In the genomic region with DNA sequence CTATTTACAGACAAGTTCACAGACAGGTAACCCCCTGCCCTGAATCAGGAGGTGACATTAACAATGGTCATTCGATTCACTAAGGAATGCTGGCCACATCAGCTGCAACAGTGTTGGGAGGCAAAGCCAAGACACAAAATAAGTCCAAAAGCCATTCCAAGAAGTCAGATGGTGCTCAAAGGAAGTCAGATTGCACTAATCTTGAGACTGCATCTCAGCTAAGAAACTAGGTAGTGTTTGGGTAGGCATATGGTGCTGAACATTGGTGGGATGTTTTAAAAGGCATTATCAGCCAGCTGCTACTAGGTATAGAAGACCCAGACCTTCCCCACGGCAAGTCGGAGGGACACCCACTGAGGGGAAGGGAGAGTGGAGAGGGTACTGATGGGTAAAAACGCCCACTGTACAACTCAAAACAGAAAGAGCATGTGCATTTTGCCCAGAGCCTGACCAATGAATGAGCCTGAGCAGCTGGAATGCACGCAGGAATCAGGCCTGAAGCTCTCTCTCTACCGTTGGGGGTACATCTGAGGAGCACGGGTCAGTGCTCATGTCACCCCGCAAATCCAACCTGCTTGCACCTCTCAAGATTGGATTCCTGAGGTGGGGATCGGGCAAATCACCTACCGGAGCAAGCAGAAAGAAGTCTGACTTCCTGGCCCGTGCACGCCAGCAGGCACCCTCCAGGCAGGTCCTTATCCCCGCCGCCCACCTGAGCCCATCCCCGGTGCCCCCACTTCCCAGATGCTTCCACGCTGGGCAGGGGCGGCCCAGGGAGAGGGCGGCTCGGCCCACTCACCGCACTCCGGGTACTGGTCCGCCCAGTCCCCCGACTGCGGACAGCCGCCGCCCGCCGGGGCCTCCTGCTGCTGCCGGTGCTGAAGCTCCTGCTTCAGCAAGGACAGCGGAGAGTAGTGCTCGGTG, we compare ENCODE assay signal across 8 mouse cellular contexts. TPM values are rescaled to one million over a fixed set of nuclear protein-coding genes. Genes with fewer than 3 reads are reported as not detected.
DNase-seq lines count a peak whose midpoint lies in the region; ATAC-seq lines count a peak whose summit lies in the region.

No protein-coding gene starts in this region.

- H3K9me3 ChIP-seq in embryonic facial prominence, embryonic 14.5 days (ENCODE audit: control insufficient read depth, low read length), result no peaks in the 10 kb centered on the region
- no peaks in the 10 kb centered on the region for H3K9me3 ChIP-seq in limb, embryonic 10.5 days (replicated peaks)
- no peaks in the 10 kb centered on the region for H3K9me3 ChIP-seq in neural tube, embryonic 13.5 days

- H3K9ac ChIP-seq in embryonic facial prominence, embryonic 14.5 days (ENCODE audit: low read depth, low read length), result peak overlapping the region; percentile 80
- peak overlapping the region; percentile 93 for H3K9ac ChIP-seq in neural tube, embryonic 13.5 days

- no peaks in the 10 kb centered on the region for H3K27me3 ChIP-seq in embryonic facial prominence, embryonic 14.5 days (replicated peaks; ENCODE audit: control insufficient read depth, insufficient read depth, low read length)
- H3K27me3 ChIP-seq in limb, embryonic 10.5 days (ENCODE audit: low read depth, poor library complexity, severe bottlenecking), result no peaks in the 10 kb centered on the region
- no peaks in the 10 kb centered on the region for H3K27me3 ChIP-seq in neural tube, embryonic 13.5 days

- peaks cover 11% of the 10 kb centered on the region; the same call in 1 of the 2 replicates for H3K36me3 ChIP-seq in embryonic facial prominence, embryonic 14.5 days (ENCODE audit: control insufficient read depth, insufficient read depth, low read length)
- peaks cover 21% of the 10 kb centered on the region for H3K36me3 ChIP-seq in limb, embryonic 10.5 days
- H3K36me3 ChIP-seq in neural tube, embryonic 13.5 days, result peaks cover 14% of the 10 kb centered on the region

- peak; percentile 14 to 16 for DNase-seq in layer of hippocampus, adult 8-10 months (ENCODE audit: low spot score in 2 of 2)
- DNase-seq in layer of hippocampus, adult 9-11 months, result no peak
- peak; percentile 24 for DNase-seq in MEL-GATA-1-ER (ENCODE audit: extremely low read depth, low read depth)
- DNase-seq in embryonic facial prominence, embryonic 14.5 days (ENCODE audit: low spot score), result no peak
- DNase-seq in limb, embryonic 10.5 days (ENCODE audit: low spot score), result no peak
- no peak for DNase-seq in T-cell, adult 2 months (ENCODE audit: low spot score)

- 4% methylated on average over 15 of the region's 31 CpGs for WGBS in embryonic facial prominence, embryonic 14.5 days
- WGBS in limb, embryonic 10.5 days, result 3% methylated on average over 31 of the region's 31 CpGs
- 2% methylated on average over 31 of the region's 31 CpGs for WGBS in neural tube, embryonic 13.5 days

- H3K4me2 ChIP-seq in embryonic facial prominence, embryonic 14.5 days (ENCODE audit: low read depth, low read length), result peak overlapping the region; percentile 80
- H3K4me2 ChIP-seq in neural tube, embryonic 13.5 days, result peak overlapping the region; percentile 92

- peaks cover 15% of the 10 kb centered on the region for H3K4me1 ChIP-seq in embryonic facial prominence, embryonic 14.5 days (ENCODE audit: control insufficient read depth, insufficient read depth, low read length)
- peaks cover 27% of the 10 kb centered on the region for H3K4me1 ChIP-seq in limb, embryonic 10.5 days
- H3K4me1 ChIP-seq in neural tube, embryonic 13.5 days (replicated peaks), result peaks cover 30% of the 10 kb centered on the region

- H3K27ac ChIP-seq in embryonic facial prominence, embryonic 14.5 days (replicated peaks; ENCODE audit: low read depth, low read length), result no peak overlapping the region
- peak overlapping the region; percentile 86 for H3K27ac ChIP-seq in limb, embryonic 10.5 days
- peak overlapping the region; percentile 43; the same call in 1 of the 2 replicates for H3K27ac ChIP-seq in neural tube, embryonic 13.5 days (replicated peaks)

- peak overlapping the region; percentile 92 for H3K4me3 ChIP-seq in embryonic facial prominence, embryonic 14.5 days (ENCODE audit: low read depth, low read length)
- H3K4me3 ChIP-seq in limb, embryonic 10.5 days, result peak overlapping the region; percentile 98
- peak overlapping the region; percentile 89 for H3K4me3 ChIP-seq in neural tube, embryonic 13.5 days

- peak; percentile 47 for ATAC-seq in embryonic facial prominence, embryonic 14.5 days (ENCODE audit: low read depth)
- ATAC-seq in neural tube, embryonic 13.5 days (ENCODE audit: low read depth), result peak; percentile 66
- ATAC-seq in activated CD4-positive, CD25-positive, alpha-beta regulatory T cell, adult 4 months, result no peak

RNA-seq across cellular contexts. Expression of gene Ttc13, which starts 0.6 kb away (rescaled TPM):
- 10 to 100 TPM; 42.9 to 55.7 (median 47.1) TPM for total RNA-seq in layer of hippocampus, adult 8-10 months (2022)
- polyA plus RNA-seq in embryonic facial prominence, embryonic 14.5 days (2014; fragmentation: Nextera tagmentation; extraction: Ambion mirVana), result 47.9 and 49.4 TPM in 2 replicates
- polyA plus RNA-seq in limb, embryonic 10.5 days (2016; fragmentation: Nextera tagmentation; extraction: Ambion mirVana), result 45.5 and 51.9 TPM in 2 replicates
- 60.4 and 62.6 TPM in 2 replicates for polyA plus RNA-seq in neural tube, embryonic 13.5 days (2015; fragmentation: Nextera tagmentation; extraction: Ambion mirVana)
- polyA plus RNA-seq in activated CD4-positive, CD25-positive, alpha-beta regulatory T cell, adult 4 months (2017; shearing (Covaris generic)), result 10 to 100 TPM; 31.1 to 42.0 TPM

RNA-seq across cellular contexts. Expression of gene Arv1, which starts 0.7 kb away (rescaled TPM):
- 10 to 100 TPM; 13.3 to 17.5 (median 15.2) TPM for total RNA-seq in layer of hippocampus, adult 8-10 months (2022)
- polyA plus RNA-seq in embryonic facial prominence, embryonic 14.5 days (2014; fragmentation: Nextera tagmentation; extraction: Ambion mirVana), result 16.1 and 20.0 TPM in 2 replicates
- polyA plus RNA-seq in limb, embryonic 10.5 days (2016; fragmentation: Nextera tagmentation; extraction: Ambion mirVana), result 33.6 and 33.8 TPM in 2 replicates
- 28.4 and 31.4 TPM in 2 replicates for polyA plus RNA-seq in neural tube, embryonic 13.5 days (2015; fragmentation: Nextera tagmentation; extraction: Ambion mirVana)
- polyA plus RNA-seq in activated CD4-positive, CD25-positive, alpha-beta regulatory T cell, adult 4 months (2017; shearing (Covaris generic)), result 10 to 100 TPM; 19.8 to 21.9 TPM

RNA-seq across cellular contexts. Expression of gene Fam89a, which starts 30.4 kb away (rescaled TPM):
- 1 to 10 TPM in 1 of 4 experiments, under 1 TPM in 3; 0.56 to 1.2 (median 0.73) TPM for total RNA-seq in layer of hippocampus, adult 8-10 months (2022)
- 3.9 and 4.5 TPM in 2 replicates for polyA plus RNA-seq in embryonic facial prominence, embryonic 14.5 days (2014; fragmentation: Nextera tagmentation; extraction: Ambion mirVana)
- 5.1 and 7.0 TPM in 2 replicates for polyA plus RNA-seq in limb, embryonic 10.5 days (2016; fragmentation: Nextera tagmentation; extraction: Ambion mirVana)
- polyA plus RNA-seq in neural tube, embryonic 13.5 days (2015; fragmentation: Nextera tagmentation; extraction: Ambion mirVana), result 12.1 and 15.9 TPM in 2 replicates
- polyA plus RNA-seq in activated CD4-positive, CD25-positive, alpha-beta regulatory T cell, adult 4 months (2017; shearing (Covaris generic)), result 1 to 10 TPM in 1 of 2 experiments, under 1 TPM in 1; 0.50 to 1.1 TPM

RNA-seq across cellular contexts. Expression of gene 2310022B05Rik, which starts 58.0 kb away (rescaled TPM):
- total RNA-seq in layer of hippocampus, adult 8-10 months (2022), result 10 to 100 TPM; 69.6 to 81.2 (median 75.2) TPM
- polyA plus RNA-seq in embryonic facial prominence, embryonic 14.5 days (2014; fragmentation: Nextera tagmentation; extraction: Ambion mirVana), result 45.5 and 46.4 TPM in 2 replicates
- 22.7 and 23.5 TPM in 2 replicates for polyA plus RNA-seq in limb, embryonic 10.5 days (2016; fragmentation: Nextera tagmentation; extraction: Ambion mirVana)
- 20.8 and 21.3 TPM in 2 replicates for polyA plus RNA-seq in neural tube, embryonic 13.5 days (2015; fragmentation: Nextera tagmentation; extraction: Ambion mirVana)
- polyA plus RNA-seq in activated CD4-positive, CD25-positive, alpha-beta regulatory T cell, adult 4 months (2017; shearing (Covaris generic)), result 1 to 10 TPM in 1 of 2 experiments, under 1 TPM in 1; 0.82 to 1.3 TPM

Comparison
In these comparisons a context has a peak if more than half of its experiments do, and no peak if none do; other contexts are left out.
1. DNase-seq: peak in layer of hippocampus, adult 8-10 months (2 of 2) and MEL-GATA-1-ER (single experiment); none in layer of hippocampus, adult 9-11 months (single experiment), embryonic facial prominence, embryonic 14.5 days (single experiment), limb, embryonic 10.5 days (single experiment) and T-cell, adult 2 months (single experiment).
2. Peak in every context shown above with its lines, with median percentiles within 50 percentile points of each other: H3K4me3 ChIP-seq.